Mouse (Mus musculus): ENCODE data around the gene Selplg.

DNA sequence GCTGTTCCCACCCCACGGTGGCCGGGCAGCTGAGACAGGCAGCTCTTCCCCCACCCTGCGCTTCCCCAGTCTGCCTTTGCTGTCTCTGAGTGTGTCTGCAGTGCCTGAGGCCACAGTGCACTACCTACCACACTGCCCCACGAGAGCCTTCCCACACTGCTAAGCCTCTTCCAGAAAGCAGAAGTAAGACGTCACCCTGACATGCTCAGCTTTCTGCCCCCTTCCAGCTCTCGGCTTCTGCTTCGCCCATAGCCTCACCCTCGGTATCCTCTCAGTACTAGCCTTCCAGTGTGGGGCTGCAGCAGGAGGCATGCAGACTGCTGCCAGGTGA is 55.6 kb downstream of the Selplg start:
- TF ChIP-seq POLR2A (IDR thresholded peaks at IDR 0.05; ENCODE audit: insufficient read depth, low read depth, low read length) (no peak), EP300 (IDR thresholded peaks at IDR 0.05; ENCODE audit: insufficient read depth, low read depth, low read length) (no peak)

Measured in heart, adult 2 months (tissue).